Mouse (Mus musculus) adrenal gland, postnatal 0 days (tissue): ENCODE data around the gene Sirpb1b. TPM values are rescaled to one million over a fixed set of nuclear protein-coding genes. Genes with fewer than 3 reads are reported as not detected.

Experiments
- polyA plus RNA-seq: library from polyadenylated mRNA; unstranded; fragments of >200 nt; fragmentation: Nextera tagmentation; extraction: Ambion mirVana; gene quantifications from 2 replicates; pipeline ENCODE4 v1.2.1, GENCODE M21; 2015

The Sirpb1b gene
- 0.20 and 0.48 TPM in 2 replicates for polyA plus RNA-seq

DNA sequence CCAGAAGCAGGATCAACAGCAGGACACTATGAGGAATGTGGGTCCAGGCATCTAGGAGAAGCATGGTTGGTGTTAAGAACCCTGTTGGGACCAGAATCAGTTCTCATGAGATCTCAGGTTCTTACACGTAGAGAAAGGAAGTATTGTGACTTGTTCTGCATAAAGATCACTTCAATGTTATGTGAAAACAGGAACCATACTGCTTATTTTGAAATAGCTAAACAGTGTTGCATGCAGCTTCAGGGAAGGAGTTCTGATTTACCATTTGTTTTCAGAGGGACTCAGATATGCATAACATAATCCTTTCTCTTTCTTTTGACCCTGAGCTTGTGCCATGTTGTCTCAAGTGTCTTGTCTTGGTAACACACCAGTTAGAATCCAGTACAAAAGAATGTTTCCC, at the start of gene Sirpb1b:
Gene Sirpb1b, minus strand, starts transcription at position 179 of the 400 bp plus-strand sequence.

Other genes with a start within 250 kb of the Sirpb1b start
- gene Gm9733, start 242.8 kb downstream of the Sirpb1b start, polyA plus RNA-seq = 1.2 TPM in 2 replicates
- 0.11 TPM in 1 of 2 replicates, not detected in the other for gene Sirpb1a, start 148.5 kb downstream of the Sirpb1b start, polyA plus RNA-seq